Mouse (Mus musculus): Measurements from ENCODE around the gene Parva.

Parva gene

DNA sequence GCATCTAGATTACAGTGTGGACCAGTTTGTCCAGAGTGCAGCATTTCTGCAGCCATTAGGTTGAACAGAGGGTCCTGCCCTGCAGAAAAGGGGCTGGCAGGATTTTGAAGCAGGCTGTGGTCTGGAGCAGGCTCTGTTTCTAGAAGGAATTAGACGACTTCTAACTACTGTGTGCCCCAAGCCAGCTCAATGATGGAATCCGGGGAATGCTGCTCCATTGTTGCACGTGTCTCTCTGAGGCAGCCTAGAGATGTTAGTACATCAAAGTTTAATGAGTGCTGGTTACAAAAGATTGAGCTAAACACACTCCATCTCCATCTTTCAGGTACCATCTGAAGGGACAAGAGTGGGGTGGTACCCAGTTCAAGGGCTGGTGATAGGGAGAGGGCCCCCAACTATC lies 85.0 kb downstream of the Parva start:
- no peak for DNase-seq (ENCODE audit: low read depth, low spot score)

GRCm38 (mm10) chr7:112512895-112513294 lies 85.6 kb downstream of the Parva start:
- no peak for DNase-seq (ENCODE audit: low read depth, low spot score)

- no peak for DNase-seq (ENCODE audit: low read depth, low spot score)
Measured at GRCm38 (mm10) chr7:112514636-112515193, 87.4 kb downstream of the Parva start.

GRCm38 (mm10) chr7:112525465-112525864 lies 98.2 kb downstream of the Parva start:
- no peak for DNase-seq (ENCODE audit: low read depth, low spot score)

- no peak for DNase-seq (ENCODE audit: low read depth, low spot score)
Measured at GRCm38 (mm10) chr7:112526226-112526625, 98.9 kb downstream of the Parva start.

GRCm38 (mm10) chr7:112527230-112527629 lies 99.9 kb downstream of the Parva start:
- DNase-seq (ENCODE audit: low read depth, low spot score): no peak

DNA sequence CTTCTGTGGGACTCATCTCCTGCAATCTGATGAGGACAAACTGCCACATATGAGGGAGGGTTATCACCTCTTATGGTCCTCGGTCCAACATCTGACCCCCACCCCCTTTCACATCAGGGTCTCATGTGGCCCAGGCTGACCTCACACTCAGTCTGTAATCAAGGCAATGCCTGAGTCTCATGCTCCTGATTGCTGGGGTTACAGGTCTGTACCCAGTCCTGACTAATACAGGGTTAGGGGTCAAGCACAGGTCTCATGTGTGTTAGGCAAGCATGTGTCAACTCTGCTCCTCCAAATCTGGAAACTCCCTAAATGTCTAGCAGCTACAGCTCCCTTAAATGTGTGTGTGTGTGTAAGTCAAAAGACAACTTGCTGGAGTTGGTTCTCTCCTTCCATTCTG lies 100.8 kb downstream of the Parva start:
- no peak for DNase-seq (ENCODE audit: low read depth, low spot score)

GRCm38 (mm10) chr7:112528582-112529360 lies 101.5 kb downstream of the Parva start:
- DNase-seq (ENCODE audit: low read depth, low spot score): peak; percentile 34

DNA sequence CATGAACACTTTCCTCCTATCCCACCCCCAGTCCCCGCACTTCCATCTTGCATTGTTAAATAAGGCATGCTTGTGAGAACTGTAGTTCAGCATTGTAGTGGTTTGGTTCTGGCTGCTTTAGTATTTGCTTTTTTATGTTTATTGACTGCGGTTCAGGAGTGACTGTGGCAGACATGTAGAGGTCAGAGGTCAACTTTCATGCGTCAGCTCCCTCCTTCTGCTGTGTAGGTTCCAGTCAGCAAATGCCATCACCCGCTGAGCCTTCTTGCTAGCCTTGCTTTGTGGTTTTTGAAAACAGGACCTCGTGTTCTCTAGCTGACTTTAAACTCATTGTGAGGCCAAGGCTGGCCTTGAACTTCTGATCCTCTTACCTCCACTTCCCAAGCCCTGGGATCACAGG lies 103.6 kb downstream of the Parva start:
- DNase-seq (ENCODE audit: low read depth, low spot score): no peak

- no peak for DNase-seq (ENCODE audit: low read depth, low spot score)
Measured at GRCm38 (mm10) chr7:112534148-112534547, 106.8 kb downstream of the Parva start.

- peak; percentile 18 for DNase-seq (ENCODE audit: low read depth, low spot score)
Measured at GRCm38 (mm10) chr7:112535408-112535921, 108.2 kb downstream of the Parva start.

DNA sequence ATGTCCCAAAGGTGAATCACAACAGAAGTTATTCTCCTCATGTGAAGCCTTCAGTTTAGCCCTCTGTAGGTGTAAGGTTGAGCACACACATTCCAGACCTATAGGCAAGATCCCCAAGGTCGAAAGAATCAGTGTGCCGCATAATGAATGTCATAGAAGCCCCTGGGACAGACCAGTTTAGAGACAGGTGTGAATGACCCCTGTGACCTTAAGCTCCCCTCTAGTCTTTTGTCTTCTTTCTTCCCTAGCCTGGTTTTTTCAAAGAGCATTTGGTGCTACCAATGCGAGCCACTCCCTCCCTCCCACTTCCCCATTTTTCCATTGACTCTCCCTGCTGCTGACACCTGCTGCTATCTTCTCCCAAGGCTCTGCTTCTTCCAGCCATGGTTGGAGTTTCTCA lies 121.8 kb downstream of the Parva start:
- no peak for DNase-seq (ENCODE audit: low read depth, low spot score)

GRCm38 (mm10) chr7:112561504-112561903 lies 134.2 kb downstream of the Parva start:
- no peak for DNase-seq (ENCODE audit: low read depth, low spot score)

- no peak for DNase-seq (ENCODE audit: low read depth, low spot score)
Measured at GRCm38 (mm10) chr7:112567004-112567403, 139.7 kb downstream of the Parva start.

- DNase-seq (ENCODE audit: low read depth, low spot score): no peak
Measured at GRCm38 (mm10) chr7:112568961-112569360, 141.7 kb downstream of the Parva start.

GRCm38 (mm10) chr7:112581621-112582020 lies 154.3 kb downstream of the Parva start:
- no peak for DNase-seq (ENCODE audit: low read depth, low spot score)

GRCm38 (mm10) chr7:112582882-112583405 lies 155.6 kb downstream of the Parva start:
- no peak for DNase-seq (ENCODE audit: low read depth, low spot score)

- no peak for DNase-seq (ENCODE audit: low read depth, low spot score)
Measured at GRCm38 (mm10) chr7:112587449-112587848, 160.1 kb downstream of the Parva start.

DNA sequence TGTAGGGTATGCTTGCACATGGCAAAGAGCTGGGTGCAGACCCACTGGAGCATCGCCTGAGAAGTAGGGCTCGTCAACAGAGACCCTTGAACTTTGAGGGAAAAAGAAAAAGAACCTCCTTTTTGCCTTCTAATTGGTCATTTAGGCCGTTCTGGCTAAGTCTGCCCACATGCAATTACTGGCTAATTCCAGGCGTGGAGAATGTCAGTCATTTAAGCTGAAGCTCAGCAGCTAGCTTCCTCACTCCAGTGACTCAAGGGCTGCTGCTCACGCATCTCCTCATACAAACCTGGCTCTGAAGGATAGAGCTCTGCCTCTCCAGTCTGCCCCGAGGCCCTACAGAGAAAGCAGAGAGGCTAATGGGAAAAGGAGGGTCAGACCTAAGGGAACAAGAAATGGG lies 162.2 kb downstream of the Parva start:
- DNase-seq (ENCODE audit: low read depth, low spot score): no peak

- no peak for DNase-seq (ENCODE audit: low read depth, low spot score)
Measured at GRCm38 (mm10) chr7:112593586-112593985, 166.3 kb downstream of the Parva start.

DNA sequence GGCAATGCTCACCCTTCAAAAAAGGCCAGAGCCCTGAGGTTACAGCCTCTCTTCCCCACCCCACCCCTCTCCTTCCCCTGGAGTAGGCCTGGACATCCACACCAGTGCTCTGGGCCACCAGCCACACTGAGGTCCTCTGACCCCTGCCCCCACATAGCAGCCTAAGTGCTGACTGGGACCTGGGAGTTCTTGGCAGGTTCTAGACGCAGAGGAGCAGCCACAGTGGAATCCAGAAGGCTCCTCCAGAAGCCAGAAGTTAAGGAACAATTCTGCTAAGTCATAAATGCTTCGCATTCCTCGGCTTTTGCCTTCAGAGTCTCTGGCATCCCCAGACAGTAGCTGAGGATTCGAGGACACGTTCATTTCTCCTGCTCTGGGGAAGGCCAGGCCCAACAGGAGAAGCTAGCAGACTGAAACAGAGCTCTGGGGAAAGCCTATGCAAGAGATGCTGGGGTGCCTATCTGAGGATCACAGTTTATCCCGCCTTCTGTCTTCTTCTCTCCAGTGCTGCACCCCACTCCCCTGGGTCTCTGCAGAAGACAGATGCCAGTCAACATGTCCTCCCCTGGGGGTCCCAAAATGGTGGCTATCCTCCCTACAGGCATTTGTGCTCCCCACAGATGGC lies 168.0 kb downstream of the Parva start:
- DNase-seq (ENCODE audit: low read depth, low spot score): peak; percentile 24

DNA sequence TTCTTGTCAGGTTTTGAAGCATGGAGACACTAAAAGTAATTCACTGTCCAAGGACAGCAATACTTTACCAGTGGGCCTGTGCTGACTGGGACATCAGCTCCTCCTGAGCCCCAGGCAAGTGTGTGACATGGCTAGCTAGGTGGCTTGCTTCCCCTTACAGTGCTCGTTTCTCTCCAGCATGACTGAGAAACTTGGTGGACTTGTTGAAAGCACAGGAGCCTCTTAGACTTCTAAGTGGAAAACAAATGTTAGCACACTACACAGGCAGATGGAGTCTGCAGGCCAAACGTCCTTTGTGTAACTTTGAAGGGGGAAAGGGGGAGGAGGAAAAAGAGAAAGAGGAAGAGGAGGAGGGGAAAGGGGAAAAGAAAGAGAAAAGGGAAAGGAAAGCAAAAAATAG lies 172.3 kb downstream of the Parva start:
- DNase-seq (ENCODE audit: low read depth, low spot score): no peak

Data from mesoderm, embryonic 11.5 days (tissue).